Mouse (Mus musculus): ENCODE measurements around the gene Uso1.

DNA sequence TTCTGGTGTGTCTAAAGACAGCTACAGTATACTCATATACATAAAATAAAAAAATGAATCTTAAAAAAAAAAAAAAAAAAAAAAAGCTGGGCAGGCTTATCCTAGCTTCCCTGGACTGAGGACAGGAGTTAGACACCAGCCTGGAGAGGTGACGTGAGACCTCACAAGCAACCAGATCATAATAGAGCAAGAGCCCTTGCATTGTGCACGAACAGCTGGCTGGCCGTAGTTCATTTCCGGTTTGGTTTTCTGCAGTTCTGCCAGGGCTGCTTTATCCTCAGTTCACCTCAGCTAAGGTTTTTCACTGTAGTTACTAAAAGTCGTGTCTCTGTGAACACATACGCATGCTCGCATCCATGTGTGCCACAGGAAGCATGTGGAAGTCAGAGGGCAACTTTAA, 90.0 kb downstream of the Uso1 start:
- no peak for TF ChIP-seq CTCF (IDR thresholded peaks at IDR 0.05; ENCODE audit: extremely low read depth, insufficient read depth, insufficient read length, insufficient replicate concordance)
- no peak for TF ChIP-seq POLR2A (IDR thresholded peaks at IDR 0.05; ENCODE audit: low read depth, low read length)
